Mouse (Mus musculus): ENCODE results near the gene Galnt18.

- TF ChIP-seq CTCF (IDR thresholded peaks at IDR 0.05; ENCODE audit: control insufficient read depth, insufficient read depth, insufficient read length) (no peak), USF1 (IDR thresholded peaks at IDR 0.05; ENCODE audit: low read depth) (no peak), MYOG (IDR thresholded peaks at IDR 0.05; ENCODE audit: control insufficient read depth, extremely low read depth, insufficient read length) (no peak), CEBPB (IDR thresholded peaks at IDR 0.05; ENCODE audit: low read depth) (no peak), MAX (IDR thresholded peaks at IDR 0.05) (no peak)
Measured at GRCm38 (mm10) chr7:111547069-111547468, 232.7 kb downstream of the Galnt18 start.

Data from C2C12 (cell line).